Mouse (Mus musculus) adrenal gland (tissue): ENCODE data around the gene Ccdc154.
"Not testable (repeated sequence)": the region's sequence is repeated elsewhere in the genome, so short reads cannot be mapped to it uniquely, and the experiment has no call there.

Experiments used
- intact Hi-C: fragments of 180-260 bp; cut with DNase I; formaldehyde crosslinking; loops from one replicate; pipeline ENCODE4 v1.15.1; 2025
- long read RNA-seq, 2 experiments: library from polyadenylated mRNA; unstranded; transcript quantifications; one replicate each; pipeline ENCODE4 v2.0.0; 2020; ENCODE audit warnings: borderline replicate concordance in 1 of 2; ENCODE audit not compliant: insufficient replicate concordance in 1 of 2

Ccdc154 gene
- long read RNA-seq, experiment 1, partial matches to known transcripts, result 0 of 1 reads
- long read RNA-seq, experiment 1, other reads (novel, unspliced or antisense), result 1 of 1 reads
- long read RNA-seq, experiment 2, result 0 reads

GRCm38 (mm10) chr17:25162161-25162560, at the start of gene Ccdc154:
Ccdc154 (plus strand) TSS chr17:25162461.
- intact Hi-C loops, result no loop called here

GRCm38 (mm10) chr17:25114908-25115645, 47.2 kb upstream of the Ccdc154 start:
- intact Hi-C loops, result loop anchor here (10.0 kb wide), 1 partner anchor 70 kb away; the partner anchor contains the start of genes BC003965 and Unkl

- intact Hi-C loops, result loop anchor here (10.0 kb wide), 1 partner anchor 69 kb away; the partner anchor contains the start of genes BC003965 and Unkl
Observed at GRCm38 (mm10) chr17:25115664-25116432, 46.4 kb upstream of the Ccdc154 start, which contains the start of gene Telo2. Telo2 (minus strand) TSS chr17:25115967.

- intact Hi-C loops, result loop anchor here (10.0 kb wide), 1 partner anchor 68 kb away; the partner anchor contains the start of genes BC003965 and Unkl
Observed at GRCm38 (mm10) chr17:25117263-25117662, 45.0 kb upstream of the Ccdc154 start.

- intact Hi-C loops, result loop anchor here (5.0 kb wide), 1 partner anchor 152 kb away; the partner anchor contains the start of gene Ube2i
Observed at GRCm38 (mm10) chr17:25120406-25120805, 41.9 kb upstream of the Ccdc154 start, which contains the start of gene Ptx4. Ptx4 (plus strand) TSS chr17:25120760.

- intact Hi-C loops, result loop anchor here (5.0 kb wide), 1 partner anchor 148 kb away; the partner anchor contains the start of gene Ube2i
Observed at GRCm38 (mm10) chr17:25123979-25124378, 38.3 kb upstream of the Ccdc154 start.

GRCm38 (mm10) chr17:25125442-25126060, 36.7 kb upstream of the Ccdc154 start:
- intact Hi-C loops, result not testable (repeated sequence)

- intact Hi-C loops, result no loop called here
Observed at GRCm38 (mm10) chr17:25127079-25127478, 35.2 kb upstream of the Ccdc154 start.

GRCm38 (mm10) chr17:25127681-25128080, 34.6 kb upstream of the Ccdc154 start:
- intact Hi-C loops, result no loop called here

GRCm38 (mm10) chr17:25130060-25130459, 32.2 kb upstream of the Ccdc154 start:
- intact Hi-C loops, result loop anchor here (5.0 kb wide), 1 partner anchor 47 kb away; the partner anchor contains the start of gene Gm38655

- intact Hi-C loops, result loop anchor here (5.0 kb wide), 1 partner anchor 44 kb away; the partner anchor contains the start of gene Gm38655
Observed at GRCm38 (mm10) chr17:25133275-25133698, 29.0 kb upstream of the Ccdc154 start, which contains the start of gene Clcn7. Clcn7 (plus strand) TSS chr17:25133391.

- intact Hi-C loops, result no loop called here
Observed at GRCm38 (mm10) chr17:25135622-25136021, 26.6 kb upstream of the Ccdc154 start.

GRCm38 (mm10) chr17:25138803-25139202, 23.5 kb upstream of the Ccdc154 start:
- intact Hi-C loops, result no loop called here

GRCm38 (mm10) chr17:25139960-25140359, 22.3 kb upstream of the Ccdc154 start:
- intact Hi-C loops, result no loop called here

GRCm38 (mm10) chr17:25163387-25163786, 1.1 kb downstream of the Ccdc154 start:
- intact Hi-C loops, result no loop called here

GRCm38 (mm10) chr17:25164770-25165169, 2.5 kb downstream of the Ccdc154 start:
- intact Hi-C loops, result no loop called here

GRCm38 (mm10) chr17:25165970-25166671, 3.9 kb downstream of the Ccdc154 start:
- intact Hi-C loops, result no loop called here

GRCm38 (mm10) chr17:25169706-25170105, 7.4 kb downstream of the Ccdc154 start:
- intact Hi-C loops, result no loop called here

GRCm38 (mm10) chr17:25172558-25172957, 10.3 kb downstream of the Ccdc154 start:
- intact Hi-C loops, result no loop called here

- intact Hi-C loops, result loop anchor here (5.0 kb wide), 1 partner anchor 43 kb away; the partner anchor contains the start of gene Clcn7
Observed at GRCm38 (mm10) chr17:25175411-25175810, 13.2 kb downstream of the Ccdc154 start, which contains the start of gene Gm38655. Gm38655 (minus strand) TSS chr17:25175471.
